Mouse (Mus musculus): ENCODE measurements around the gene Taf1c. TPM values are rescaled to one million over a fixed set of nuclear protein-coding genes. Genes with fewer than 3 reads are reported as not detected.

Gene Taf1c
- polyA plus RNA-seq, 1 experiment from 2014 or later = 16.7 TPM

DNA sequence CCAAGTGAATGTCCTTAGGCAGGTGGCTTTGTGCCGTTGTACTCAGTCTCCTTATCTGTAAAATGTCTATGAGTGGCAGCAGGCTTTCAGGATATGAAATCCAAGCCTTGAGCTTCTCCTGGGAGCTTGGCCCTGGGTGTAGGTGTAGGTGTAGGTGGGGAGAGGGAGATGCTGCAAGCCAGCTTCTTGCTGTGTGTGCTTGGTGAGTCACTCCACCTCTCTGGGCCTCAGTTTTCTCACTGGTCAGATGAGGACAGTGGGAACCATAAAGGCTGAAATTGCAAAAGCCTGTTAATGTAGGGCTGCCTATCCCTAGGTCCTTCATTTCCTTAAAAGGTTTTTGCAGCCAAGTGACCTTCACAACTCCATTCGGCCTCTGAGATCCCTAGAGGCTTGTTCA is 30.9 kb upstream of the Taf1c start:
- Histone ChIP-seq H3K9ac (replicated peaks) (no peak overlapping the region), H3K9me3 (no peaks in the 10 kb centered on the region), H3K36me3 (no peaks in the 10 kb centered on the region), H3K27me3 (peaks cover 38% of the 10 kb centered on the region), H3K4me1 (peaks cover 29% of the 10 kb centered on the region), H3K4me3 (no peak overlapping the region), H3K4me2 (replicated peaks) (no peak overlapping the region), H3K27ac (replicated peaks) (no peak overlapping the region)
- ATAC-seq (ENCODE audit: low FRiP score, low read depth) = no peak
- WGBS = 62% methylated on average over 2 of the region's 2 CpGs

- WGBS = 29% methylated on average over 6 of the region's 6 CpGs
- ATAC-seq (ENCODE audit: low FRiP score, low read depth) = no peak
- Histone ChIP-seq H3K27me3 (peaks cover 38% of the 10 kb centered on the region), H3K4me3 (no peak within 1 kb of the TSS), H3K9me3 (no peaks in the 10 kb centered on the region), H3K36me3 (no peaks in the 10 kb centered on the region), H3K4me2 (replicated peaks) (no peak within 1 kb of the TSS), H3K9ac (replicated peaks) (no peak within 1 kb of the TSS), H3K4me1 (peaks cover 35% of the 10 kb centered on the region), H3K27ac (replicated peaks) (no peak within 1 kb of the TSS)
These were observed 30.4 kb upstream of the Taf1c start, which contains the start of gene Kcng4 for GRCm38 (mm10) chr8:119635378-119635777. Gene Kcng4, minus strand, starts transcription at chr8:119635680.

DNA sequence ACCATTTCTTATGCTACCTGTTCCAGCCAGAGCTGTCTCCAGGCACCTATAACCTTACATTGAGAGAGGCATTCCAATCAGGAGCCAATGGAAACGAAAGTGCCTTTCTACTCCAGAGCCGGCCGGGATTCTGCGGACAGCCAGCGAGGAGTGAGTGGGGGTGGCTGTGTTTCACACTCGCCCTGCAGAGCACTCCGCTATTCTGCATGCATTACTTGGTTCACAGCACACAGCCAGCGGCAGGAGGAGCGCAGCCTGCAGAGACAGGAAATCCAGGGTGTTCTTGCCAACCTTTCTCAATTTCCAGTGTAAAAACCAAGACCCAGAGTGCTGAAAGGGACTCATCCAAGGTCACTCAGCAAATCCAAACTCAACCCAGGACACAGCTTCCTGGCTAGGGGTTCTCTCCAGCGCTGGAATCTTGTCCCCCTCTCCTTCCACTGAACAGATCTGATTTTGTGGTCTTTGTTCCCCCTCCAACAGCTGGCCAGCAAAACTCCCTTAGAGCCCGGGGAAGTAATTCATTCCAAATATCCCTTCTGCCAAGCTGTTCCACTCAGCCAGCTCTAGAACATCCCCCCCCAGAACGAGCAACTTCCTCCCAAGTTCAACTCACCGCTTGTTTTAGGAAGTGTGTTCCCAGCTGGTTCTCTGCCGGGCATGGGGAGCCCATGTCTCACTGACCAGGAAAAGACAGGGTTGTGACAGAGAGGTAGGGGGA is 29.8 kb upstream of the Taf1c start:
- H3K27me3 ChIP-seq = peaks cover 38% of the 10 kb centered on the region

DNA sequence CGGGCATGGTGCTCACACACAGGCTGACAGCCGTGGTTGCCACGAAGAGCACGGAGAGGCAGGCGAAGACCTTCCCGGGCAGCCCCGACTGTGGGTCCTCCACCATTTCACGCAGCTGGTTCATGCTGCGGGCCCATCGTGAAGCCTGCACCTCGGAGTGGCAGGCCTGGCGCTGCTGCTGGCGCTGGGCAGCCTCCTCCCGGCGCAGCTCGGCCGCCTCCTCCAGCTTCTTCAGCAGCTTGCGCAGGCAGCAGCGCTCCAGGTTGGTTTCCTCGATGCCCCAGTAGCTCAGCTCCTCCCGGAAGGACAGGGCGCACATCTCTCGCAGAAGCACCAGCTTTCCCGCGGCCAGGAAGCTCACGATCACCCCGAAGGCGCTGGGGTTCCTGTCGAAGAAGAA is 27.9 kb upstream of the Taf1c start:
- no peak for ATAC-seq (ENCODE audit: low FRiP score, low read depth)
- WGBS = 52% methylated on average over 29 of the region's 29 CpGs
- Histone ChIP-seq H3K4me1 (peaks cover 37% of the 10 kb centered on the region), H3K4me2 (replicated peaks) (no peak overlapping the region; the same call in 1 of the 2 replicates), H3K4me3 (no peak overlapping the region), H3K9ac (replicated peaks) (no peak overlapping the region), H3K9me3 (no peaks in the 10 kb centered on the region), H3K27me3 (peaks cover 38% of the 10 kb centered on the region), H3K36me3 (no peaks in the 10 kb centered on the region), H3K27ac (replicated peaks) (no peak overlapping the region)

More for the DNA sequence above, 29.8 kb upstream of the Taf1c start:
- no peak for ATAC-seq (ENCODE audit: low FRiP score, low read depth)
- Histone ChIP-seq H3K4me2 (replicated peaks) (no peak overlapping the region), H3K36me3 (no peaks in the 10 kb centered on the region), H3K27ac (replicated peaks) (no peak overlapping the region), H3K4me3 (no peak overlapping the region), H3K9me3 (no peaks in the 10 kb centered on the region), H3K9ac (replicated peaks) (no peak overlapping the region), H3K4me1 (peaks cover 35% of the 10 kb centered on the region)
- 14% methylated on average over 14 of the region's 14 CpGs for WGBS

DNA sequence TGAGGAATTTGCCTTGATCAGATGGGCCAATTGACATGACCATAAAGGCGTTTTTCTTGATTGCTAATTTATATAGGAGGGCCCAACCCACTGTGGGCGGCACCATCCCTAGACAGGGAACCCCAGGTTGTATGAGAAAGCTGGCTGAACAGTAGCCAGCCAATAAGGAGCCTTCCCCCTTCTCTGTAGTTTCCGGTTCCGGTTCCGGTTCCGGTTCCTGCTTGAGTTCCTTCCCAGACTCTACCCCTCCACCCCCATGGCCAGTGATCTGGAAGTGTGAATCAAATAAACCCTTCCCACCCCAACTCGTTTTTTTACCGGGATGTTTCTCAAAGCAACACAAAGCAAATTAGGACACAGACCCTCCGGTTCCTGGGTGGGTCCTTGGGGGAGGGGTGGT is 27.2 kb upstream of the Taf1c start:
- Histone ChIP-seq H3K27ac (replicated peaks) (no peak overlapping the region), H3K36me3 (no peaks in the 10 kb centered on the region), H3K4me2 (replicated peaks) (no peak overlapping the region), H3K9ac (replicated peaks) (no peak overlapping the region), H3K4me1 (peaks cover 40% of the 10 kb centered on the region), H3K4me3 (no peak overlapping the region), H3K9me3 (no peaks in the 10 kb centered on the region), H3K27me3 (peaks cover 37% of the 10 kb centered on the region)
- no peak for ATAC-seq (ENCODE audit: low FRiP score, low read depth)
- WGBS = 86% methylated on average over 9 of the region's 9 CpGs

GRCm38 (mm10) chr8:119630841-119631240 is 25.8 kb upstream of the Taf1c start:
- 49% methylated on average over 3 of the region's 3 CpGs for WGBS
- Histone ChIP-seq H3K4me2 (replicated peaks) (no peak overlapping the region), H3K4me3 (no peak overlapping the region), H3K9ac (replicated peaks) (no peak overlapping the region), H3K9me3 (no peaks in the 10 kb centered on the region), H3K36me3 (no peaks in the 10 kb centered on the region), H3K27me3 (peaks cover 32% of the 10 kb centered on the region), H3K27ac (replicated peaks) (peak overlapping the region; percentile 58), H3K4me1 (peaks cover 34% of the 10 kb centered on the region)
- ATAC-seq (ENCODE audit: low FRiP score, low read depth) = peak; percentile 48; the same call in 1 of the 2 replicates

GRCm38 (mm10) chr8:119627613-119628359 is 22.8 kb upstream of the Taf1c start:
- H3K27me3 ChIP-seq = peaks cover 6% of the 10 kb centered on the region
- no peak overlapping the region for H3K9ac ChIP-seq (replicated peaks)
- H3K27ac ChIP-seq (replicated peaks) = no peak overlapping the region
- peaks cover 16% of the 10 kb centered on the region; the same call in 1 of the 2 replicates for H3K4me1 ChIP-seq
- H3K9me3 ChIP-seq = no peaks in the 10 kb centered on the region
- H3K4me3 ChIP-seq = no peak overlapping the region
- H3K36me3 ChIP-seq = no peaks in the 10 kb centered on the region
- no peak for ATAC-seq (ENCODE audit: low FRiP score, low read depth)
- WGBS = 44% methylated on average over 10 of the region's 10 CpGs
- H3K4me2 ChIP-seq (replicated peaks) = no peak overlapping the region

DNA sequence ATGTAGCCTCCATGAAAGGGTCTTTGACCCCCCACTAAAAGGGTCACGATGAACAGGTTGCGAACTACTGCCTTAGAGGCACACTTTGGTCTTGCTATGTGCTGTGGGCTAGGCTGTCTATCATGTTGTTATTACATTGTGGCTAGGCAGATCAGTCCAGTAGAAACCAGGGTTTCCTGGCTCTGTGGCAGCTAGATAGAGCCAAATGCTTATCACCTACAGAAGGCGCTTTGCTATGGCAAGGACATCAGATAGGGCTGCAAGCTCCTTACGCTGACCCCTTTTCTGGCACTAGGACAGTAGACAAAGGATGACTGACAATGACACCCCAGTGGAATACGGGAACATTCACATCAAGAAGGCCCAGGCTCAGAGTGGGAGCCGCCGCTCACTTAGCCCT is 22.2 kb upstream of the Taf1c start:
- Histone ChIP-seq H3K27ac (replicated peaks) (no peak overlapping the region), H3K4me2 (replicated peaks) (no peak overlapping the region), H3K36me3 (no peaks in the 10 kb centered on the region), H3K9ac (replicated peaks) (no peak overlapping the region), H3K27me3 (no peaks in the 10 kb centered on the region), H3K9me3 (no peaks in the 10 kb centered on the region), H3K4me1 (peaks cover 19% of the 10 kb centered on the region; the same call in 1 of the 2 replicates), H3K4me3 (no peak overlapping the region)
- no peak for ATAC-seq (ENCODE audit: low FRiP score, low read depth)
- WGBS = 86% methylated on average over 7 of the region's 7 CpGs

GRCm38 (mm10) chr8:119625788-119626187 is 20.8 kb upstream of the Taf1c start:
- Histone ChIP-seq H3K9ac (replicated peaks) (no peak overlapping the region), H3K27me3 (no peaks in the 10 kb centered on the region), H3K27ac (replicated peaks) (no peak overlapping the region), H3K4me2 (replicated peaks) (no peak overlapping the region), H3K4me3 (no peak overlapping the region), H3K9me3 (no peaks in the 10 kb centered on the region), H3K4me1 (peaks cover 13% of the 10 kb centered on the region; the same call in 1 of the 2 replicates), H3K36me3 (no peaks in the 10 kb centered on the region)
- no peak for ATAC-seq (ENCODE audit: low FRiP score, low read depth)
- 84% methylated on average over 22 of the region's 22 CpGs for WGBS

- Histone ChIP-seq H3K4me2 (replicated peaks) (no peak overlapping the region), H3K36me3 (no peaks in the 10 kb centered on the region), H3K9me3 (no peaks in the 10 kb centered on the region), H3K27me3 (no peaks in the 10 kb centered on the region), H3K4me1 (0 out of 2 replicates have a peak, but pooled peaks cover 9% of the 10 kb centered on the region), H3K4me3 (no peak overlapping the region), H3K9ac (replicated peaks) (no peak overlapping the region), H3K27ac (replicated peaks) (no peak overlapping the region)
- 89% methylated on average over 7 of the region's 7 CpGs for WGBS
- ATAC-seq (ENCODE audit: low FRiP score, low read depth) = no peak
These were observed 19.9 kb upstream of the Taf1c start for GRCm38 (mm10) chr8:119624916-119625315.

- H3K9ac ChIP-seq (replicated peaks) = no peak overlapping the region
- 0 out of 2 replicates have a peak, but pooled peaks cover 9% of the 10 kb centered on the region for H3K4me1 ChIP-seq
- H3K9me3 ChIP-seq = no peaks in the 10 kb centered on the region
- no peak overlapping the region for H3K4me2 ChIP-seq (replicated peaks)
- H3K27ac ChIP-seq (replicated peaks) = no peak overlapping the region
- no peaks in the 10 kb centered on the region for H3K27me3 ChIP-seq
- 83% methylated on average over 1 of the region's 1 CpGs for WGBS
- H3K4me3 ChIP-seq = no peak overlapping the region
- ATAC-seq (ENCODE audit: low FRiP score, low read depth) = no peak
- H3K36me3 ChIP-seq = no peaks in the 10 kb centered on the region
These were observed 18.7 kb upstream of the Taf1c start for GRCm38 (mm10) chr8:119623744-119624143.

GRCm38 (mm10) chr8:119623061-119623460 is 18.0 kb upstream of the Taf1c start:
- Histone ChIP-seq H3K4me2 (replicated peaks) (no peak overlapping the region), H3K4me1 (0 out of 2 replicates have a peak, but pooled peaks cover 8% of the 10 kb centered on the region), H3K4me3 (no peak overlapping the region), H3K27me3 (no peaks in the 10 kb centered on the region), H3K27ac (replicated peaks) (no peak overlapping the region), H3K36me3 (no peaks in the 10 kb centered on the region), H3K9ac (replicated peaks) (no peak overlapping the region), H3K9me3 (no peaks in the 10 kb centered on the region)
- ATAC-seq (ENCODE audit: low FRiP score, low read depth) = no peak
- 89% methylated on average over 8 of the region's 8 CpGs for WGBS

Measured in midbrain, embryonic 12.5 days (tissue).